Mouse (Mus musculus): Measurements from ENCODE around the gene Gm10277. TPM values are rescaled to one million over a fixed set of nuclear protein-coding genes. Genes with fewer than 3 reads are reported as not detected.

The Gm10277 gene
- polyA plus RNA-seq, 1 experiment from 2014 or later: 1.4 TPM

DNA sequence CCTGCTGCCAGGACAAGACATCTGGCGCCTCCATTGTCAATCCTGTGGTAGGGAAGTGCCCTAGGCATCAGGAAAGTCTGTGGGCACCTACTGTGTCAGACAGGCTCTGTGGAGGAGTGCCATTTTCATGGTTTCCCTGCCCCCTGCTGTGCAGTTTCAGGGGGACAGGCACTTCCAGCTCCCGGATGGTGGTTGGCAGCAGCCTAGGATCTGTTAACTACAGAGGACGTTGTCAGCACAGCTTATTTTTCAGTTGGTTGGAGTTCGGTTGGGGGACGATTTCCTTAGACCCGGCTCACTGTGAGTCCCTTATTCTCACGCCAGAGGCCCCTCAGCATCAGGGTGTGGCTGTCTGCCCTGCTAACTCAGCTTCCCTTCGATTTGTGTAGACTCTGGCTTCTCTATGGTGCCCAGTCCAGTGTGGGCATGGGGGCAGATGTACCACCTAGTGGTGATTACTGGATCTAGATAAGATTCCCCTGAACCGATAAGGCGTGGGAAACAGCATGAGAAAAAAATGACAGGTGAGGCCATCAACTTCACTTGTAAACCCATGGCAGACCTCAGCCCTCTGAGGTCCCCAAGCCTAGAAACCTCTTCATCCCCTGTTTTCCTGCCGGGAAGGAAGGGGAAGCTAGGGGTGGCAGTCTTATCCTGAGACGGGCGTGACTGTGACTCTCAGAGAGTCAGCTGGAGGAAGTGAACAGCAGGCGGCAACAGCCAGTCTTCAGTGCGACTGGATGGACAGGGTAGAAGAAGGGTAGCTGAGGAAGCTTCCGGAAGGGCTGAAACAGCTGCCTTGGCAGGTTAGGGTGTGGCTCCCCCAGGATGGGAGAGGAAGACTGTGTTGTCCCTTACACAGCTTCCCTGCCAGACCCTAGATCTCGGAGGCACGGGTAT, 3.5 kb downstream of the Gm10277 start:
- H3K4me3 ChIP-seq: no peak overlapping the region
- ATAC-seq (ENCODE audit: insufficient number of reproducible peaks, insufficient read depth, low FRiP score, low TSS enrichment): no peak
- WGBS: 49% methylated on average over 18 of the region's 18 CpGs

DNA sequence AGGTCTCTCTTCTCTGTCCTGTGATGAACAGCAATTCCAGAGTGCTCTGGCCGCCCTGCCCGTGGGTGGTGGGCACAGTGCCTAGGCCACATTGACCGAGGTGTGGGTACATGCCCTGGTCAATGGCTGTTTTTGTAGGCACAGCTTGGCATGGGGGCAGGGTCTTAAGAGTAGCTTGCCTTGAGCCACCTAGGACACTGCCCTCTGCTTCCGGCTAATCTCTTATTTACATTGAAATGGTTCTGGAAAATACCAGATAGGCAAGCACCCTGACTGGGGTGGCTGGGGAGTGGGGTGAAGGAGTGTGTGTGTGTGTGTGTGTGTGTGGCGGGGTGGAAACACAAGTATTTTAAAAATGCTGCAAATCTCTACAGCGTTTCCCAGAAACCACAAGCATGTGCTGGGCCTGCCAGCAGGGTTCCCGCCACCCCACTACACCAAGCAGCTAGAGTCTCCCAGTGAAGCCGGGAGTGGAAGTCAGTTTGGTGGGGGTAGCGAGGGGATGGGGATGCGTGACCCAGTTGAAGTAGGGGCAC, 4.3 kb downstream of the Gm10277 start:
- H3K27ac ChIP-seq: peak overlapping the region; percentile 60; the same call in 1 of the 2 replicates
- peak; percentile 62; the same call in 1 of the 2 replicates for ATAC-seq (ENCODE audit: insufficient number of reproducible peaks, insufficient read depth, low FRiP score, low TSS enrichment)

More for the DNA sequence above, 3.5 kb downstream of the Gm10277 start:
- peak overlapping the region; percentile 27; the same call in 1 of the 2 replicates for H3K9ac ChIP-seq
- H3K27me3 ChIP-seq: no peaks in the 10 kb centered on the region
- H3K4me2 ChIP-seq (replicated peaks): 0 out of 2 replicates have a peak overlapping the region, but pooled peaks have one; percentile 15
- H3K36me3 ChIP-seq: peaks cover 5% of the 10 kb centered on the region
- H3K4me1 ChIP-seq: peaks cover 33% of the 10 kb centered on the region
- peak overlapping the region; percentile 60 for H3K27ac ChIP-seq
- H3K9me3 ChIP-seq: no peaks in the 10 kb centered on the region

DNA sequence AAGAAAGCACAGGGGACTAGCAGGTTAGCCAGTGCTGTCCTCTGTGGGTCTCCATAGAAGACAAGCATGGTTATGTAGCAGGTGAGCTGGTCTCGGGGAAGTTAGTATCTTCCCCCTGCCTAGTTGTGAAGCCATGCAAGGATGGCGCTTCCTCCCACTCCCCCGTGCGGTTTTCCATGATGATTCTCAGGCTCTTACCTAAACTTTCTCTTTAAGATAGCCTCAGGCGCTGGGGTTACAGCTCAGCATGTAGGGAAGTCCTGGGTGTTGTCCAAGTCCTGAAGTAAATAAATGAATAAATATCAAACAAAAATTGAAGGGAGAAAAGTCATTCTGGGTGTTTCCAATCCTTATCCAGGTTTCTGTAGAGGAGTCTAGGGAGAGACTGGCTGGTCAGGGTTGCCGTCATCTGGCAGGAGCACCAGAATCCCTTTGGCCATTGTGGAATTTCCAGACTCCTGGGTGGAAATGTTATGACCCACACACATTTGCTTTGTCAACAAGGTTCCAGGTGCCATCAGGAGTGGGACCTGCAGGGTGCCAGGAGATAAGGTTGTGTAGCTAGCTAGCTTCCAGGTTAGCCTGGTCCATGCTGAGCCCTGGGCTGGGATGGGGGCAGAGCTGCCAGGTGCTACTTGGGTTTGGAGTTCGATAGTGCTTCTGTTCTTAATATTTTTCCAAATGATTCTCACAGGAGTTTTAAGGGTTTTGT, 5.3 kb downstream of the Gm10277 start:
- WGBS: 85% methylated on average over 7 of the region's 7 CpGs
- no peak overlapping the region for H3K9ac ChIP-seq
- H3K9me3 ChIP-seq: no peaks in the 10 kb centered on the region
- peaks cover 17% of the 10 kb centered on the region for H3K36me3 ChIP-seq
- peaks cover 33% of the 10 kb centered on the region for H3K4me1 ChIP-seq
- no peak overlapping the region for H3K27ac ChIP-seq
- H3K4me2 ChIP-seq (replicated peaks): no peak overlapping the region
- ATAC-seq (ENCODE audit: insufficient number of reproducible peaks, insufficient read depth, low FRiP score, low TSS enrichment): no peak
- no peaks in the 10 kb centered on the region for H3K27me3 ChIP-seq
- H3K4me3 ChIP-seq: no peak overlapping the region

More for the DNA sequence above, 4.3 kb downstream of the Gm10277 start:
- peaks cover 33% of the 10 kb centered on the region for H3K4me1 ChIP-seq
- no peaks in the 10 kb centered on the region for H3K9me3 ChIP-seq
- H3K9ac ChIP-seq: no peak overlapping the region
- H3K4me3 ChIP-seq: no peak overlapping the region
- H3K27me3 ChIP-seq: no peaks in the 10 kb centered on the region
- 60% methylated on average over 10 of the region's 10 CpGs for WGBS
- H3K4me2 ChIP-seq (replicated peaks): 0 out of 2 replicates have a peak overlapping the region, but pooled peaks have one; percentile 15
- peaks cover 7% of the 10 kb centered on the region for H3K36me3 ChIP-seq

DNA sequence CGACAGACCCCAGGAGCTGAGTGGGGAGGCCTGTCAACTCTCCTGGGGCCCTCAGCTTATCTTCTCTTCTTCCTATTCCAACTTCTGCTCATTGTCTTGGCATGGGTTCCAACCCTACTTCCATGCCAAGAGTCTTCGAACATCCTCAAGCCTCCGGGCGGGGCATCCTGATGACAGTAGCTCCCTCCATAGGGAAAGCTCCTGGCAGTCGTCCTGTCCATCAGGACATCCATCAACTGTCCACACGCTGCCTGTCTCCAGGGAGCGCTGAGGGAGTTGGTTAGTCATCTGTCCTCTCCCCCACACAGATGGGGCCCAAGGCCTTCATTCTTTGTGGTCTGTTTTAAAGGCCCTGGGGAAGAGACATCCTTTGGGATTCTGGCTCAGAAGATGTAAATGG, 6.5 kb downstream of the Gm10277 start:
- Histone ChIP-seq H3K4me1 (peaks cover 30% of the 10 kb centered on the region), H3K27me3 (no peaks in the 10 kb centered on the region), H3K36me3 (peaks cover 20% of the 10 kb centered on the region), H3K4me2 (replicated peaks) (no peak overlapping the region), H3K9ac (no peak overlapping the region), H3K9me3 (no peaks in the 10 kb centered on the region), H3K27ac (no peak overlapping the region), H3K4me3 (no peak overlapping the region)
- 82% methylated on average over 7 of the region's 7 CpGs for WGBS
- ATAC-seq (ENCODE audit: insufficient number of reproducible peaks, insufficient read depth, low FRiP score, low TSS enrichment): no peak

DNA sequence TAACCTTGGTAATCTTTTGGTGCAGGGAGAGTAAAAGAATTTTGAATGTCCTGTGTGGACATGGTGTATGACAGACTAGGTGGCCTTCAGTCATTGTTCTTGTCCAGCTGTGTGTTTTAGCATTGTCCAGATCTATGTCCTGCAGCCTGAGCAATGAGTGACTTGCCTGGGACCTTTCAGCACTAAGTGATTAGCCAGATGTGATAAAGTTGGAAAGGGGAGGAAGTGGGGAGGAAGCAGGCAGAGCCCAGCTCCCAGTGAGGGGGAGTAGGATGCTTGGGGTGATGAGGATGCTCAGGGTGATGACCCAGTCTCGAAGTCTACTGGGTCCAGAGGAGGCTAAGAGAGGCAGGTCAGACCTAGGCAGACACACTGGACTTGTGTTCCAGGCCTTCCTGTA, 8.3 kb downstream of the Gm10277 start:
- Histone ChIP-seq H3K9ac (no peak overlapping the region), H3K27me3 (no peaks in the 10 kb centered on the region), H3K36me3 (peaks cover 20% of the 10 kb centered on the region), H3K4me2 (replicated peaks) (no peak overlapping the region), H3K9me3 (no peaks in the 10 kb centered on the region), H3K27ac (no peak overlapping the region), H3K4me3 (no peak overlapping the region), H3K4me1 (peaks cover 12% of the 10 kb centered on the region)
- WGBS: 61% methylated on average over 1 of the region's 1 CpGs
- no peak for ATAC-seq (ENCODE audit: insufficient number of reproducible peaks, insufficient read depth, low FRiP score, low TSS enrichment)

DNA sequence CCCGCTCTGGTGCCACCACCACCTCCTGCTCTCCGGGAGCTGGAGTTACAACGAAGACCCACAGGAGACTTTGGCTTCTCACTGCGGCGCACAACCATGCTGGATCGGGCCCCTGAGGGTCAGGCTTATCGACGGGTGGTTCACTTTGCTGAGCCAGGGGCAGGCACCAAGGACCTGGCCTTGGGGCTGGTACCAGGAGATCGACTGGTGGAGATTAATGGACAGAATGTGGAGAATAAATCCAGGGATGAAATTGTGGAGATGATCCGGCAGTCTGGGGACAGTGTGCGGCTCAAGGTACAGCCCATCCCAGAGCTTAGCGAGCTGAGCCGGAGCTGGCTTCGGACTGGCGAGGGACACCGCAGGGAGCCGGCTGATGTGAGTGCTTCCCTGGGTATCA, 9.6 kb downstream of the Gm10277 start:
- Histone ChIP-seq H3K4me2 (replicated peaks) (no peak overlapping the region), H3K36me3 (peaks cover 20% of the 10 kb centered on the region), H3K27me3 (no peaks in the 10 kb centered on the region), H3K9me3 (no peaks in the 10 kb centered on the region), H3K27ac (no peak overlapping the region), H3K4me1 (no peaks in the 10 kb centered on the region), H3K4me3 (no peak overlapping the region), H3K9ac (no peak overlapping the region)
- no peak for ATAC-seq (ENCODE audit: insufficient number of reproducible peaks, insufficient read depth, low FRiP score, low TSS enrichment)
- 92% methylated on average over 17 of the region's 17 CpGs for WGBS

DNA sequence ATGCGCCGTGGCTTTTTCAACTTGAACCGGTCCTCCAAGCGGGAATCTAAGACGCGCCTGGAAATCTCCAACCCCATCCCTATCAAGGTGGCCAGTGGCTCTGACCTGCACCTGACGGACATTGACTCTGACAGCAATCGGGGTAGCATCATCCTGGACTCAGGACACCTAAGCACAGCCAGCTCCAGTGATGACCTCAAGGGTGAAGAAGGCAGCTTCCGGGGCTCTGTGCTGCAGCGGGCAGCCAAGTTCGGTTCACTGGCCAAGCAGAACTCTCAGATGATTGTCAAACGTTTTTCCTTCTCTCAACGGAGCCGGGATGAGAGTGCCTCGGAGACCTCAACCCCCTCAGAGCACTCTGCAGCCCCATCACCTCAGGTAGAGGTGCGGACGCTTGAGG, 10.1 kb downstream of the Gm10277 start:
- Histone ChIP-seq H3K36me3 (peaks cover 20% of the 10 kb centered on the region), H3K9ac (no peak overlapping the region), H3K4me1 (0 out of 2 replicates have a peak, but pooled peaks cover 1% of the 10 kb centered on the region), H3K27ac (no peak overlapping the region), H3K9me3 (no peaks in the 10 kb centered on the region), H3K4me3 (no peak overlapping the region), H3K4me2 (replicated peaks) (no peak overlapping the region), H3K27me3 (no peaks in the 10 kb centered on the region)
- WGBS: 93% methylated on average over 17 of the region's 17 CpGs
- ATAC-seq (ENCODE audit: insufficient number of reproducible peaks, insufficient read depth, low FRiP score, low TSS enrichment): no peak

DNA sequence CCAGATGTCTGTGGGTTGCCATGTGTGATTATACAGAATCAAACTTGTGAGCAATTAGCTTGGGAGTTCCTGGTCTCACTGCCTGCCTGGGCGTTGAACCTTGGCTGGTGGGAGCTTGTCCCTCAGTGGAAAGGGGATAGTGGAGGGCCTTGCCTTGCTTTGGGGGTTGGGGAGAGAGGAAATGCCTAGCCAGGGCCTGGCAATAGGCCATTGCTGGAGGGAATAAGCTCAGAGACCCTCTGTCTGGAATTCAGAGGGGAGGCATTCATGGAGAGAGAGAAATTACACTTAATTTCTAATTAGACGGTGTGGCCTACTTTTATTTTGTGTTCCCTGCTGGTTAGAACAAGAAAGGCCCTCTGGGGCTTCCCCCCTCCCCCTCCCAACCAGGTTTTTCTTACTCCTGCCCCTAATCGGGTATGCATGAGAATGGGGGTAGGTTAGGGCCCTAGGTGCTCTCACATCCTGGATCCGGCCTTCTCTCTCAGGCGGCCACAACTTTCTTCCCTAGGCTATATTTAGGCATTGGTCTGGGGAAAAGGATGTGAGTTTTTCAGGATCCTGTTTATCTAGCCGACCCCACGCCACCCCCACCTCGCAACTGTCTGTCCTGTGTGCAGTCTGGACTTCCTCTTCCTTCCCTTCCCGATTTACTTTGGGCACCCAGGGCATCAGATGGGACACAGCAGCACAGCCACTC, 11.7 kb downstream of the Gm10277 start:
- H3K9ac ChIP-seq: no peak overlapping the region
- H3K27me3 ChIP-seq: no peaks in the 10 kb centered on the region
- peaks cover 6% of the 10 kb centered on the region; the same call in 1 of the 2 replicates for H3K4me1 ChIP-seq
- peaks cover 20% of the 10 kb centered on the region for H3K36me3 ChIP-seq
- H3K4me2 ChIP-seq (replicated peaks): no peak overlapping the region
- H3K4me3 ChIP-seq: no peak overlapping the region
- H3K27ac ChIP-seq: no peak overlapping the region
- 0 out of 2 replicates have a peak, but pooled peaks have one; percentile 28 for ATAC-seq (ENCODE audit: insufficient number of reproducible peaks, insufficient read depth, low FRiP score, low TSS enrichment)
- 30% methylated on average over 9 of the region's 9 CpGs for WGBS
- H3K9me3 ChIP-seq: no peaks in the 10 kb centered on the region

DNA sequence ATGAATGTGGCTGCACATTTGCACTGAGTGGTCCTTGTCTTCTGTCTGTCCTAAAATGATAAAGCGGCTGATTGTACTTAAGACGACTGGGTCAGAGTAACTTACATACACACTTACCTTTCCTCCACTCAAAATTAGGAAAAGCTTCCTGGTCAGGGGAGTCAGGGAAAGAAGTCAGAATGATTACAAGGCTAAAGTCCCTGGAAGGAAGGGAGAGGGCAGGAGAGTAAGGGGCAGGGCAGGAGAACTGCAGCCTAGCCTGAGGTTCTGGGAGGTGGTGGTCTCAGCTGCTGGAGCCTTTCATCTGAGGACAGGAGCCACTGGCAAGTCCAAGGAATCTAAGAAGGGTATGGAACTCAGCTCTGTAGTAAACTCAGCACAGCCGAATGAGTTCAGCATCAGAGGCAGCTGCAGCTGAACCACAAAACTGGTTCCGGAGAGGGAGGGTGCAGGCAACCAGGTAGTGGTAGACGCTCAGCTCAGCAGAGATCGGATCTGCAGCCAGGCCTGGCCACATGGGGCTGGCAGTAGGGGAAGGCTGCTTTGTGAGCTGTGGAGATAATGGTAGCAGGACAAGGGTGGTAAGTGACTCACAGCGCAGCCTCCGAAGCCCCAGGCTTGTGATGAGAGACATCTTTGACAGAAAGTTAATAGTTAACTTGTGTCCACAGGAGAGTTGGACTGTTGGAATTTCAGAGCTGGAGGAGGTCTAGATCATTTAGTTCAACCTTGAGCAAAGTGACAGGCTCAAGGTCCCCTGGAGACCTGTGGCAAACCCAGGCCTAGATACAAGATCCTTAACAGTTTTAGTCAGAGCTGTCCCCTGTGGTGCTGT, 15.5 kb downstream of the Gm10277 start:
- Histone ChIP-seq H3K9me3 (no peaks in the 10 kb centered on the region), H3K27ac (no peak overlapping the region)

DNA sequence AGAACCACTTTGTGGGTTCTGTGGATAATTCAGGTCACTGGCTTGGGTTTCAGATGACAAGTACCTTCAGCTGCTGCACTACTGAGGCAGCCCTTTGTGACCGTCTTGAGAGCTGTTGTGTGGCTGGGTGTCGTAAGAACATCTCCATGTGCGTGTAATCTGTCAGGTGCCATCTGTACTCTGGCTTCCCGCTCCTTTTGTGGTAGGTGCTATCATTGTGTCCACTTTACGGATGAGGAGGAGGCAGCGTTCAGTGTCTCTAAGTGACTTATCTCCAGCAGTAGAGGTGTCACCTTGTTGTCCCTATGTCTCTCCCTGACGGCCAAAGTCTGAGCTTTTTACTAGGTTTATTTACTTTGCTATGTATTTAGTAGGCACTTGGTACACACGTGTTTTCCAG, 17.2 kb downstream of the Gm10277 start:
- WGBS: 84% methylated on average over 8 of the region's 8 CpGs
- H3K4me1 ChIP-seq: peaks cover 21% of the 10 kb centered on the region

More for the DNA sequence above, 15.5 kb downstream of the Gm10277 start:
- no peak overlapping the region for H3K4me2 ChIP-seq (replicated peaks)
- peaks cover 6% of the 10 kb centered on the region; the same call in 1 of the 2 replicates for H3K4me1 ChIP-seq
- H3K9ac ChIP-seq: no peak overlapping the region
- no peak for ATAC-seq (ENCODE audit: insufficient number of reproducible peaks, insufficient read depth, low FRiP score, low TSS enrichment)
- H3K4me3 ChIP-seq: no peak overlapping the region
- 62% methylated on average over 8 of the region's 8 CpGs for WGBS
- H3K27me3 ChIP-seq: no peaks in the 10 kb centered on the region
- 0 out of 2 replicates have a peak, but pooled peaks cover under 1% of the 10 kb centered on the region for H3K36me3 ChIP-seq

More for the DNA sequence above, 17.2 kb downstream of the Gm10277 start:
- Histone ChIP-seq H3K27ac (no peak overlapping the region), H3K27me3 (no peaks in the 10 kb centered on the region), H3K4me2 (replicated peaks) (no peak overlapping the region), H3K9me3 (no peaks in the 10 kb centered on the region), H3K36me3 (no peaks in the 10 kb centered on the region), H3K9ac (no peak overlapping the region), H3K4me3 (no peak overlapping the region)
- ATAC-seq (ENCODE audit: insufficient number of reproducible peaks, insufficient read depth, low FRiP score, low TSS enrichment): no peak

Measured in embryonic facial prominence, embryonic 12.5 days (tissue).